Mouse (Mus musculus) olfactory bulb, adult 2 months (tissue): ENCODE data around the gene Dusp3.

ENCODE experiments used
- CTCF ChIP-seq: fragments of 200-500 bp; IDR thresholded peaks from 2 replicates; pipeline ENCODE4 v1.5.1; 2012; ENCODE audit warnings: low read depth, mild to moderate bottlenecking, low read length, moderate library complexity; ENCODE audit not compliant: insufficient read depth
- POLR2A ChIP-seq: fragments of 200-500 bp; IDR thresholded peaks from 2 replicates; pipeline ENCODE4 v1.6.1; 2012; ENCODE audit warnings: mild to moderate bottlenecking, low read depth, low read length, moderate library complexity; ENCODE audit not compliant: insufficient read depth

DNA sequence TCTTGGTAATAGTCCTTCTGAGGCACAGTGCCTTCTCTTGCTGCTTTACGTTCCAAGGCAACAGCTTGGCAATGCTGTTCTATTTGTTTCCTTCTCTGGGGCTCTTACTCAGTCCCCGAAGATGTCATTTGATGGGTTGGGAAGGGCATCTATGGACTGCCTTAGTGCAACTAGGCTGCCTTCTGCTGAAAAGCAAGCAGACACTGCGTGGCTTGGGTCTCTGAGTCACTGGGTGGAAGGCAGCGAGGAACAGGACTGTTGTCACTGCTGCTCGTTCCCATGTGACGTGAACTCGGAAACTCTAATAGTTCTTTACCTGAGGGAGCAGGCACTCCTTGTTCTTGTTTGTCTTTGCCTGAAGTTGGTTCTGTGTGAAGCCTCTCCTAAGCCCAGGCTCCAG, 9.1 kb upstream of the Dusp3 start:
- TF ChIP-seq CTCF: no peak
- TF ChIP-seq POLR2A: no peak
